In genomic region chr3:106555743-106556250, GRCm38 (mm10) we compare ENCODE assay signal across 23 mouse cellular contexts.
"Had no signal": no experiment of that assay in that cellular context is flagged by ENCODE, and none has a peak within 500 bp of the region (broad histone marks: within the 10 kb centered on the region; RNA-seq: fewer than 3 reads in every experiment).

No protein-coding gene starts in this region.

- H3K27me3 ChIP-seq: heart, embryonic 12.5 days; hindbrain, embryonic 12.5 days; intestine, embryonic 15.5 days; limb, embryonic 12.5 days had no signal

- DNase-seq: gastrocnemius, postnatal 14 days; gastrocnemius, postnatal 36 days; heart, postnatal 10 days; heart, postnatal 4 days; kidney, adult 18-20 months; kidney, adult 8-10 months; kidney, postnatal 10 days; kidney, postnatal 25 days; kidney, postnatal 4 days; liver had no signal

- H3K4me1 ChIP-seq: heart, embryonic 10.5 days; heart, embryonic 12.5 days; hindbrain, embryonic 10.5 days; hindbrain, embryonic 12.5 days; intestine, embryonic 15.5 days; limb, embryonic 10.5 days; limb, embryonic 12.5 days had no signal

- H3K9ac ChIP-seq: heart, embryonic 12.5 days; hindbrain, embryonic 12.5 days; hindbrain, embryonic 14.5 days; intestine, embryonic 15.5 days; limb, embryonic 12.5 days had no signal

- H3K4me2 ChIP-seq: heart, embryonic 12.5 days; hindbrain, embryonic 12.5 days; hindbrain, embryonic 14.5 days; intestine, embryonic 15.5 days; limb, embryonic 12.5 days had no signal

- H3K9me3 ChIP-seq: heart, embryonic 10.5 days; heart, embryonic 12.5 days; hindbrain, embryonic 10.5 days; hindbrain, embryonic 12.5 days; intestine, embryonic 15.5 days; limb, embryonic 10.5 days; limb, embryonic 12.5 days had no signal

- H3K27ac ChIP-seq: heart, embryonic 10.5 days; hindbrain, embryonic 10.5 days; hindbrain, embryonic 12.5 days; hindbrain, embryonic 14.5 days; intestine, embryonic 15.5 days; layer of hippocampus, adult 2 months; left cerebral cortex, adult 2 months; limb, embryonic 10.5 days; limb, embryonic 12.5 days had no signal

- H3K4me3 ChIP-seq: heart, embryonic 10.5 days; heart, embryonic 12.5 days; hindbrain, embryonic 10.5 days; hindbrain, embryonic 12.5 days; intestine, embryonic 15.5 days; layer of hippocampus, adult 2 months; left cerebral cortex, adult 2 months; limb, embryonic 10.5 days; limb, embryonic 12.5 days had no signal

- ATAC-seq: hindbrain, embryonic 16.5 days; inflammation-experienced regulatory T-cells, adult 6 months; intestine, embryonic 15.5 days; intestine, postnatal 0 days had no signal
